Mouse (Mus musculus): Measurements from ENCODE around the gene Gpr146. TPM values are rescaled to one million over a fixed set of nuclear protein-coding genes. Genes with fewer than 3 reads are reported as not detected.

The Gpr146 gene
- polyA plus RNA-seq, 1 experiment from 2014 or later: 7.8 TPM

DNA sequence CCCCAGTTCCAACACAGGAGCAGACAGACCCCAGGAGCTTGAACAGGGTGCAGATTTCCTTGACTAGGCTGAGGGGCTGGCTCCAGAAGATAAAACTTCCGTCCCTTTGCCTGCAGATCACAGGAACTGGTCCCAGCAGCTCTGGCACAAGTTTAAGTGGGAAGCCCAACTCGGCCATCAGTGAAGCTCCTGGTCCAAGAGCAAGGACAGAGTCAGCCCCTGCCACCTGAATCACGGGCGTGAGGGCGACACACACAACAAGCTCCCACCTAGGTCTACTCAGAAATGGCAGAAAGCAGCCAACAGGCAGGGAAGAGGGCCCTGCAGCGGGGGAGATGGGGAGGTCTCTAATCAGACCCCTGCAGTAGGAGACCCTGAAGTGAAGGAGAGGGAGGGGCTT lies 7.2 kb upstream of the Gpr146 start:
- ATAC-seq (replicated peaks; ENCODE audit: low FRiP score, low read depth) (no peak), DNase-seq (ENCODE audit: low spot score) (no peak)
- no peak overlapping the region for H3K4me3 ChIP-seq (replicated peaks; ENCODE audit: low read depth, low read length)
- peaks cover 25% of the 10 kb centered on the region for H3K4me1 ChIP-seq (replicated peaks; ENCODE audit: insufficient read depth, low read length)
- H3K27ac ChIP-seq: peak overlapping the region; percentile 57; the same call in 1 of the 2 replicates
- no peak for TF ChIP-seq CTCF (IDR thresholded peaks at IDR 0.05; ENCODE audit: low read depth)
- no peak overlapping the region for H3K9ac ChIP-seq (ENCODE audit: low read depth, low read length)
- no peaks in the 10 kb centered on the region for H3K36me3 ChIP-seq (ENCODE audit: insufficient read depth, low read length)
- WGBS: 74% methylated on average over 6 of the region's 6 CpGs
- no peaks in the 10 kb centered on the region for H3K9me3 ChIP-seq (replicated peaks; ENCODE audit: low read length)
- H3K4me2 ChIP-seq (ENCODE audit: low read length): no peak overlapping the region; the same call in 1 of the 2 replicates
- no peaks in the 10 kb centered on the region for H3K27me3 ChIP-seq (ENCODE audit: insufficient read depth, low read length)

DNA sequence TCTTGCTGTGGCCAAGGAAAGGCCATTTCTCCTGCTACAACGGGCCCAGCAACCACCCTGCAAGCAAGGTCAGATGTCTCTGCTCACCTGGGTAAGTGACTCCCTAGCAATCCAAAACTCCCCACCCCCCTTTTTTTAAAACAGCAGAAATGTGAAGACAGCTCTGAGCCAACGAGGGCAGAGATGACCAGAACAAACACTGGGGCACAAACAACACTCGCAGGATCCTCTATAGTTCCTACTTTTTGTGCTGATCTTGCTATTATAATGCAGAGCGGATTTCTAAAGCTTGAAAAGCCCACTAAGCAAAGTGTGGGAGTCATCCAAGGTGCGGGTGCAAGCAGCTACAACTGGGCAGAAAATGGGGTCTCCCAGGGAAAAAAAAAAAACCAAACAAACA lies 6.4 kb upstream of the Gpr146 start:
- ATAC-seq (replicated peaks; ENCODE audit: low FRiP score, low read depth): no peak
- 54% methylated on average over 5 of the region's 5 CpGs for WGBS

DNA sequence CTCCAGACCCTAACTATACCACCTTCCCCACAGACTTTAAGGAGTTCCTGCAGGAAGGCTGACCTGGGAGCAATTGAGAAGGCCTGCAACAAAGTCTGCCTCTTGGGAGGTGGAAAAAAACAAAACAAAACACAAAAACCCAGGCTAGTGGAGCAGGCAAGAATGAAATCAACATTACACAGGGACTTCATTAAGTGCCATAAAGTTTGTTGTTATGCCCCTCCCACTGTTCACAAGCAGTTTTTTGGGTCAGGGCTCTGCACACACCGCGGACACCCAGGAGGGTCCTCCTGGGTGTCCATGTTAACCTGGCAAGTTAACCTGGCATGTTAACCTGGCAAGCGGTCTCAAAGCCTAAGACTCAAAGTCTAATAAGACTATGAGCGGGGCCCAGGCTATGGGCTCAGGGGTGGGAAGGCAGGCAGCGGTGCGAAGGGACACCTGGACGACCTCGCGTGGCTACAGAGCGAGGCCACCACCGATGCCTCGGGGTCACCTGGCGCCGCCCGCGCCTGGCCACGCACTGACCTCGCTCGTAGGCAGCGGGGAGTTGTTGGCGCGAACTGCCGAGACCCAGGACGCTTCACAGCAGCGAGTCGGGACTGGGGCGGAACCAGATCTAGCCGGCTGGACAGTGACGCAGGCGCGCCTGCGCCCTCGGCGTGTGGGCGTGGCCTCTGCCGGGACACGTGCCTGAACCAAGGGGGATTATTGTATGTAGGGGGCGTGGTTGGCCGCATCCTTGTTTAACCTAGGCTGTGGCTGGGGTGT lies 5.7 kb upstream of the Gpr146 start:
- under 1% methylated on average over 39 of the region's 39 CpGs for WGBS

More for the DNA sequence above, 6.4 kb upstream of the Gpr146 start:
- H3K4me2 ChIP-seq (ENCODE audit: low read length): peak overlapping the region; percentile 90
- H3K27me3 ChIP-seq (ENCODE audit: insufficient read depth, low read length): no peaks in the 10 kb centered on the region
- H3K4me3 ChIP-seq (replicated peaks; ENCODE audit: low read depth, low read length): peak overlapping the region; percentile 61
- peak overlapping the region; percentile 87 for H3K9ac ChIP-seq (ENCODE audit: low read depth, low read length)
- H3K4me1 ChIP-seq (replicated peaks; ENCODE audit: insufficient read depth, low read length): peaks cover 24% of the 10 kb centered on the region
- H3K36me3 ChIP-seq (ENCODE audit: insufficient read depth, low read length): no peaks in the 10 kb centered on the region
- DNase-seq (ENCODE audit: low spot score): no peak
- H3K9me3 ChIP-seq (replicated peaks; ENCODE audit: low read length): no peaks in the 10 kb centered on the region
- H3K27ac ChIP-seq: peak overlapping the region; percentile 94; the same call in 1 of the 2 replicates
- no peak for TF ChIP-seq CTCF (IDR thresholded peaks at IDR 0.05; ENCODE audit: low read depth)

GRCm38 (mm10) chr5:139373126-139373525 lies 4.4 kb upstream of the Gpr146 start:
- WGBS: 73% methylated on average over 3 of the region's 3 CpGs
- Histone ChIP-seq H3K4me3 (replicated peaks; ENCODE audit: low read depth, low read length) (no peak overlapping the region), H3K36me3 (ENCODE audit: insufficient read depth, low read length) (no peaks in the 10 kb centered on the region), H3K27ac (peak overlapping the region; percentile 94; the same call in 1 of the 2 replicates), H3K4me1 (replicated peaks; ENCODE audit: insufficient read depth, low read length) (peaks cover 37% of the 10 kb centered on the region), H3K9ac (ENCODE audit: low read depth, low read length) (no peak overlapping the region), H3K4me2 (ENCODE audit: low read length) (no peak overlapping the region), H3K27me3 (ENCODE audit: insufficient read depth, low read length) (no peaks in the 10 kb centered on the region), H3K9me3 (replicated peaks; ENCODE audit: low read length) (no peaks in the 10 kb centered on the region)
- no peak for TF ChIP-seq CTCF (IDR thresholded peaks at IDR 0.05; ENCODE audit: low read depth)
- ATAC-seq (replicated peaks; ENCODE audit: low FRiP score, low read depth): no peak
- DNase-seq (ENCODE audit: low spot score): no peak

More for the DNA sequence above, 5.7 kb upstream of the Gpr146 start:
- Histone ChIP-seq H3K36me3 (ENCODE audit: insufficient read depth, low read length) (no peaks in the 10 kb centered on the region), H3K9ac (ENCODE audit: low read depth, low read length) (peak overlapping the region; percentile 87), H3K4me1 (replicated peaks; ENCODE audit: insufficient read depth, low read length) (peaks cover 24% of the 10 kb centered on the region), H3K27me3 (ENCODE audit: insufficient read depth, low read length) (no peaks in the 10 kb centered on the region), H3K9me3 (replicated peaks; ENCODE audit: low read length) (no peaks in the 10 kb centered on the region), H3K4me3 (replicated peaks; ENCODE audit: low read depth, low read length) (peak overlapping the region; percentile 61), H3K4me2 (ENCODE audit: low read length) (peak overlapping the region; percentile 90), H3K27ac (peak overlapping the region; percentile 94)
- peak; percentile 92 for ATAC-seq (replicated peaks; ENCODE audit: low FRiP score, low read depth)
- TF ChIP-seq CTCF (IDR thresholded peaks at IDR 0.05; ENCODE audit: low read depth): peak; percentile 47
- DNase-seq (ENCODE audit: low spot score): peak; percentile 95

DNA sequence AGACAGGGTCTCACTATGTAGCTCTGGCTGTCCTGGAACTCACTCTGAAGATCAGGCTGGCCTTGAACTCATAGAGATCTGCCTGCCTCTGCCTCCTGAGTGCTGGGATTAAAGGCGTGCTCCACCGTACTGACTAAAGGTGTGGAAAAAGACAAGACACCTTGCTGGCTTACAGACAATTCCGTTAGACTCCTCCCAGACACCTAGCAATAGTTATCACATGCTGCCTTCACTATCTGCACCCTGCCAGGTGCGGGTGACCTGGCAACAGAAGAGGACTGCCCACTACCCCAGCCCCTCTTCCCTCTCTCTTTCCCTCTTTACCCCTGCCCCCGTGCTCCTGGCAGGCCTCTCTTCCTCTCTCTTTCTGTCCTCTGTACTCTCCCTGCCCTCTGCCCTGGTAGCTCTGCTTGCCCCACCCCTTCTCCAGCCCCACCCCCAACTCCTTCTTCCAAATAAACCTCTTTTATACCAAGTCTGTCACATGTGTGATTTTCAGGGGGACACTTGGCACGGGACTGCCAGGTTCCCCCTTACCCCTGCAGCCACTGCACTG lies 3.5 kb upstream of the Gpr146 start:
- H3K9me3 ChIP-seq (replicated peaks; ENCODE audit: low read length): no peaks in the 10 kb centered on the region
- no peaks in the 10 kb centered on the region for H3K36me3 ChIP-seq (ENCODE audit: insufficient read depth, low read length)
- no peak overlapping the region for H3K9ac ChIP-seq (ENCODE audit: low read depth, low read length)
- H3K4me1 ChIP-seq (replicated peaks; ENCODE audit: insufficient read depth, low read length): peaks cover 45% of the 10 kb centered on the region
- WGBS: 73% methylated on average over 6 of the region's 6 CpGs
- H3K4me3 ChIP-seq (replicated peaks; ENCODE audit: low read depth, low read length): no peak overlapping the region
- H3K4me2 ChIP-seq (ENCODE audit: low read length): no peak overlapping the region
- H3K27me3 ChIP-seq (ENCODE audit: insufficient read depth, low read length): no peaks in the 10 kb centered on the region
- peak overlapping the region; percentile 54 for H3K27ac ChIP-seq
- DNase-seq (ENCODE audit: low spot score) (no peak), ATAC-seq (replicated peaks; ENCODE audit: low FRiP score, low read depth) (no peak)
- no peak for TF ChIP-seq CTCF (IDR thresholded peaks at IDR 0.05; ENCODE audit: low read depth)

- no peak overlapping the region for H3K4me2 ChIP-seq (ENCODE audit: low read length)
- H3K9me3 ChIP-seq (replicated peaks; ENCODE audit: low read length): no peaks in the 10 kb centered on the region
- H3K4me1 ChIP-seq (replicated peaks; ENCODE audit: insufficient read depth, low read length): peaks cover 53% of the 10 kb centered on the region
- peak overlapping the region; percentile 54; the same call in 1 of the 2 replicates for H3K27ac ChIP-seq
- WGBS: 84% methylated on average over 2 of the region's 2 CpGs
- DNase-seq (ENCODE audit: low spot score) (no peak), ATAC-seq (replicated peaks; ENCODE audit: low FRiP score, low read depth) (no peak)
- H3K4me3 ChIP-seq (replicated peaks; ENCODE audit: low read depth, low read length): no peak overlapping the region
- H3K9ac ChIP-seq (ENCODE audit: low read depth, low read length): no peak overlapping the region
- no peaks in the 10 kb centered on the region for H3K36me3 ChIP-seq (ENCODE audit: insufficient read depth, low read length)
- TF ChIP-seq CTCF (IDR thresholded peaks at IDR 0.05; ENCODE audit: low read depth): no peak
- no peaks in the 10 kb centered on the region for H3K27me3 ChIP-seq (ENCODE audit: insufficient read depth, low read length)
Observed at GRCm38 (mm10) chr5:139374841-139375240, 2.7 kb upstream of the Gpr146 start.

All from kidney, postnatal 0 days (tissue).